Mouse (Mus musculus) G1E (cell line): ENCODE data around the gene Defb11.

ENCODE experiments used
- CTCF ChIP-seq: IDR thresholded peaks from 2 replicates; pipeline ENCODE4 v1.5.1; 2012; ENCODE audit warnings: low read depth, low read length, inconsistent platforms, mixed read lengths
- GATA1 ChIP-seq: IDR thresholded peaks from 2 replicates; pipeline ENCODE4 v1.6.1; 2012; ENCODE audit warnings: borderline replicate concordance, low read length, inconsistent platforms, mixed read lengths
- TAL1 ChIP-seq: conservative IDR thresholded peaks from 2 replicates; pipeline ENCODE4 v1.6.1; 2012; ENCODE audit warnings: low read depth, low read length, inconsistent platforms, mixed read lengths

GRCm38 (mm10) chr8:21915625-21916024, 9.4 kb upstream of the Defb11 start:
- TF ChIP-seq CTCF (no peak), GATA1 (no peak), TAL1 (no peak)
